Mouse (Mus musculus) CH12.LX (cell line): ENCODE data around the gene Cyp39a1.

Experiments
- CHD1 ChIP-seq: IDR thresholded peaks from 2 replicates; pipeline ENCODE4 v1.6.1; 2012; ENCODE audit warnings: low read depth, low read length, improper control_type of control experiment, inconsistent platforms
- CTCF ChIP-seq, 2 experiments: IDR thresholded peaks in 1 of 2; conservative IDR thresholded peaks in 1 of 2; 2 replicates each; pipeline ENCODE4 v1.5.1; 2011 to 2012; ENCODE audit warnings: low read depth in 2 of 2, low read length in 2 of 2, improper control_type of control experiment in 1 of 2, inconsistent platforms in 1 of 2, mild to moderate bottlenecking in 1 of 2, moderate library complexity in 1 of 2
- EP300 ChIP-seq: IDR thresholded peaks from 2 replicates; pipeline ENCODE4 v1.6.1; 2011; ENCODE audit warnings: low read length, improper control_type of control experiment
- HCFC1 ChIP-seq: IDR thresholded peaks from 2 replicates; pipeline ENCODE4 v1.6.1; 2012; ENCODE audit warnings: low read depth, mild to moderate bottlenecking, inconsistent platforms, low read length, improper control_type of control experiment
- POLR2A ChIP-seq: IDR thresholded peaks from 2 replicates; pipeline ENCODE4 v1.6.1; 2011; ENCODE audit warnings: low read depth, mild to moderate bottlenecking, improper control_type of control experiment, low read length
- POLR2AphosphoS2 ChIP-seq: IDR thresholded peaks from 2 replicates; pipeline ENCODE4 v1.6.1; 2011; ENCODE audit warnings: low read depth, low read length, improper control_type of control experiment
- ZNF384 ChIP-seq: IDR thresholded peaks from 2 replicates; pipeline ENCODE4 v1.6.1; 2012; ENCODE audit warnings: low read depth, low read length, improper control_type of control experiment, inconsistent platforms

- TF ChIP-seq CTCF (conservative IDR thresholded peaks at IDR 0.05 in 1 of 2, IDR thresholded peaks at IDR 0.05 in 1 of 2; ENCODE audit: low read depth in 2 of 2, low read length in 2 of 2) (no peak), POLR2AphosphoS2 (no peak), POLR2A (no peak), EP300 (no peak), ZNF384 (no peak), HCFC1 (no peak), CHD1 (no peak)
Observed at GRCm38 (mm10) chr17:43637146-43637545, 30.1 kb upstream of the Cyp39a1 start.
